Mouse (Mus musculus): ENCODE measurements around the gene Cds2. TPM values are rescaled to one million over a fixed set of nuclear protein-coding genes. Genes with fewer than 3 reads are reported as not detected.

Cds2 gene
- polyA plus RNA-seq, 1 experiment from 2014 or later = 33.5 TPM

GRCm38 (mm10) chr2:132251911-132252310 is 11.0 kb upstream of the Cds2 start:
- H3K27me3 ChIP-seq = no peaks in the 10 kb centered on the region
- peaks cover 37% of the 10 kb centered on the region for H3K4me1 ChIP-seq
- peak overlapping the region; percentile 61 for H3K9ac ChIP-seq (replicated peaks)
- no peak overlapping the region for H3K27ac ChIP-seq (replicated peaks)
- 11% methylated on average over 8 of the region's 8 CpGs for WGBS
- peak overlapping the region; percentile 64 for H3K4me3 ChIP-seq
- no peaks in the 10 kb centered on the region for H3K36me3 ChIP-seq
- H3K9me3 ChIP-seq = no peaks in the 10 kb centered on the region
- no peak for ATAC-seq (ENCODE audit: low FRiP score, low read depth)
- H3K4me2 ChIP-seq (replicated peaks) = peak overlapping the region; percentile 64

GRCm38 (mm10) chr2:132252542-132253528 is 10.1 kb upstream of the Cds2 start, which contains the start of gene Pcna:
Gene Pcna (minus strand): TSS chr2:132253314.
- peak; percentile 99 for ATAC-seq (ENCODE audit: low FRiP score, low read depth)
- no peaks in the 10 kb centered on the region for H3K9me3 ChIP-seq
- H3K27ac ChIP-seq (replicated peaks) = peak within 1 kb of the TSS; percentile 69
- no peaks in the 10 kb centered on the region for H3K27me3 ChIP-seq
- WGBS = under 1% methylated on average over 79 of the region's 79 CpGs
- H3K9ac ChIP-seq (replicated peaks) = peak within 1 kb of the TSS; percentile 61
- peak within 1 kb of the TSS; percentile 64 for H3K4me3 ChIP-seq
- peaks cover 35% of the 10 kb centered on the region for H3K4me1 ChIP-seq
- H3K36me3 ChIP-seq = no peaks in the 10 kb centered on the region
- H3K4me2 ChIP-seq (replicated peaks) = peak within 1 kb of the TSS; percentile 64

- Histone ChIP-seq H3K27me3 (no peaks in the 10 kb centered on the region), H3K4me2 (replicated peaks) (peak overlapping the region; percentile 64), H3K27ac (replicated peaks) (peak overlapping the region; percentile 69; the same call in 1 of the 2 replicates), H3K4me1 (peaks cover 29% of the 10 kb centered on the region), H3K9me3 (no peaks in the 10 kb centered on the region), H3K36me3 (no peaks in the 10 kb centered on the region), H3K9ac (replicated peaks) (peak overlapping the region; percentile 61), H3K4me3 (peak overlapping the region; percentile 64)
- WGBS = 1% methylated on average over 7 of the region's 7 CpGs
- ATAC-seq (ENCODE audit: low FRiP score, low read depth) = no peak
These were observed 9.3 kb upstream of the Cds2 start for GRCm38 (mm10) chr2:132253603-132254002.

- no peak for ATAC-seq (ENCODE audit: low FRiP score, low read depth)
- Histone ChIP-seq H3K9ac (replicated peaks) (no peak overlapping the region), H3K4me3 (no peak overlapping the region), H3K27ac (replicated peaks) (no peak overlapping the region), H3K4me1 (peaks cover 5% of the 10 kb centered on the region; the same call in 1 of the 2 replicates), H3K36me3 (no peaks in the 10 kb centered on the region), H3K4me2 (replicated peaks) (no peak overlapping the region), H3K9me3 (no peaks in the 10 kb centered on the region), H3K27me3 (no peaks in the 10 kb centered on the region)
- WGBS = 96% methylated on average over 6 of the region's 6 CpGs
These were observed 5.4 kb upstream of the Cds2 start for GRCm38 (mm10) chr2:132257350-132258068.

- Histone ChIP-seq H3K9ac (replicated peaks) (no peak overlapping the region), H3K4me3 (no peak overlapping the region), H3K4me2 (replicated peaks) (no peak overlapping the region), H3K9me3 (no peaks in the 10 kb centered on the region), H3K27me3 (no peaks in the 10 kb centered on the region), H3K36me3 (no peaks in the 10 kb centered on the region), H3K27ac (replicated peaks) (no peak overlapping the region), H3K4me1 (peaks cover 15% of the 10 kb centered on the region)
- ATAC-seq (ENCODE audit: low FRiP score, low read depth) = no peak
- 94% methylated on average over 3 of the region's 3 CpGs for WGBS
These were observed 2.3 kb upstream of the Cds2 start for GRCm38 (mm10) chr2:132260601-132261000.

GRCm38 (mm10) chr2:132262175-132262574 is 773 bp upstream of the Cds2 start:
- Histone ChIP-seq H3K4me1 (peaks cover 15% of the 10 kb centered on the region), H3K9ac (replicated peaks) (no peak overlapping the region), H3K27ac (replicated peaks) (no peak overlapping the region), H3K27me3 (no peaks in the 10 kb centered on the region), H3K9me3 (no peaks in the 10 kb centered on the region), H3K36me3 (no peaks in the 10 kb centered on the region), H3K4me2 (replicated peaks) (peak overlapping the region; percentile 62; the same call in 1 of the 2 replicates), H3K4me3 (no peak overlapping the region)
- ATAC-seq (ENCODE audit: low FRiP score, low read depth) = no peak
- WGBS = 77% methylated on average over 6 of the region's 6 CpGs

- peak; percentile 10; the same call in 1 of the 2 replicates for ATAC-seq (ENCODE audit: low FRiP score, low read depth)
- Histone ChIP-seq H3K4me1 (peaks cover 15% of the 10 kb centered on the region), H3K4me2 (replicated peaks) (peak overlapping the region; percentile 62), H3K27ac (replicated peaks) (peak overlapping the region; percentile 88), H3K4me3 (peak overlapping the region; percentile 86), H3K9me3 (no peaks in the 10 kb centered on the region), H3K36me3 (no peaks in the 10 kb centered on the region), H3K27me3 (no peaks in the 10 kb centered on the region), H3K9ac (replicated peaks) (peak overlapping the region; percentile 94)
- WGBS = 1% methylated on average over 47 of the region's 47 CpGs
These were observed 695 bp downstream of the Cds2 start for GRCm38 (mm10) chr2:132263421-132264265.

GRCm38 (mm10) chr2:132264266-132264710 is 1.3 kb downstream of the Cds2 start:
- peak overlapping the region; percentile 86 for H3K4me3 ChIP-seq
- no peaks in the 10 kb centered on the region for H3K27me3 ChIP-seq
- peak overlapping the region; percentile 94 for H3K9ac ChIP-seq (replicated peaks)
- ATAC-seq (ENCODE audit: low FRiP score, low read depth) = no peak
- peaks cover 15% of the 10 kb centered on the region for H3K4me1 ChIP-seq
- H3K4me2 ChIP-seq (replicated peaks) = peak overlapping the region; percentile 62
- H3K27ac ChIP-seq (replicated peaks) = peak overlapping the region; percentile 88
- H3K36me3 ChIP-seq = no peaks in the 10 kb centered on the region
- WGBS = 17% methylated on average over 6 of the region's 6 CpGs
- H3K9me3 ChIP-seq = no peaks in the 10 kb centered on the region

- H3K9ac ChIP-seq (replicated peaks) = no peak overlapping the region
- H3K27me3 ChIP-seq = no peaks in the 10 kb centered on the region
- H3K9me3 ChIP-seq = no peaks in the 10 kb centered on the region
- H3K4me2 ChIP-seq (replicated peaks) = no peak overlapping the region
- WGBS = 91% methylated on average over 9 of the region's 9 CpGs
- H3K27ac ChIP-seq (replicated peaks) = no peak overlapping the region
- no peak overlapping the region for H3K4me3 ChIP-seq
- ATAC-seq (ENCODE audit: low FRiP score, low read depth) = no peak
- no peaks in the 10 kb centered on the region for H3K36me3 ChIP-seq
- H3K4me1 ChIP-seq = peaks cover 15% of the 10 kb centered on the region
These were observed 2.2 kb downstream of the Cds2 start for GRCm38 (mm10) chr2:132265196-132265595.

- peaks cover 15% of the 10 kb centered on the region for H3K4me1 ChIP-seq
- H3K4me2 ChIP-seq (replicated peaks) = no peak overlapping the region
- no peak overlapping the region for H3K9ac ChIP-seq (replicated peaks)
- no peak overlapping the region for H3K4me3 ChIP-seq
- H3K9me3 ChIP-seq = no peaks in the 10 kb centered on the region
- H3K36me3 ChIP-seq = no peaks in the 10 kb centered on the region
- WGBS = 92% methylated on average over 3 of the region's 3 CpGs
- H3K27ac ChIP-seq (replicated peaks) = no peak overlapping the region
- no peak for ATAC-seq (ENCODE audit: low FRiP score, low read depth)
- no peaks in the 10 kb centered on the region for H3K27me3 ChIP-seq
These were observed 3.1 kb downstream of the Cds2 start for GRCm38 (mm10) chr2:132266086-132266485.

GRCm38 (mm10) chr2:132269217-132269616 is 6.3 kb downstream of the Cds2 start:
- Histone ChIP-seq H3K9ac (replicated peaks) (no peak overlapping the region), H3K9me3 (no peaks in the 10 kb centered on the region), H3K27me3 (no peaks in the 10 kb centered on the region), H3K27ac (replicated peaks) (no peak overlapping the region), H3K4me1 (peaks cover 11% of the 10 kb centered on the region), H3K4me3 (no peak overlapping the region), H3K36me3 (no peaks in the 10 kb centered on the region), H3K4me2 (replicated peaks) (no peak overlapping the region)
- 86% methylated on average over 3 of the region's 3 CpGs for WGBS
- ATAC-seq (ENCODE audit: low FRiP score, low read depth) = no peak

All from midbrain, embryonic 12.5 days (tissue).